Mouse (Mus musculus): ENCODE data around the gene Med12l. TPM values are rescaled to one million over a fixed set of nuclear protein-coding genes. Genes with fewer than 3 reads are reported as not detected.

The Med12l gene
- polyA plus RNA-seq, 1 experiment from 2014 or later, result 6.5 TPM

GRCm38 (mm10) chr3:59278620-59279019 is 273.0 kb downstream of the Med12l start:
- H3K27me3 ChIP-seq (ENCODE audit: control insufficient read depth, insufficient read depth, low read length), result no peaks in the 10 kb centered on the region
- ATAC-seq (ENCODE audit: low FRiP score, low TSS enrichment), result no peak
- H3K4me1 ChIP-seq (ENCODE audit: control insufficient read depth, insufficient read depth, low read length), result no peaks in the 10 kb centered on the region
- no peak overlapping the region for H3K4me2 ChIP-seq (ENCODE audit: low read length)
- H3K4me3 ChIP-seq (replicated peaks; ENCODE audit: low read depth, low read length), result no peak overlapping the region
- H3K27ac ChIP-seq (replicated peaks; ENCODE audit: low read depth, low read length), result no peak overlapping the region
- DNase-seq, result no peak
- H3K9me3 ChIP-seq (ENCODE audit: control insufficient read depth, low read length), result no peaks in the 10 kb centered on the region
- no peak overlapping the region for H3K9ac ChIP-seq (replicated peaks; ENCODE audit: low read length)
- H3K36me3 ChIP-seq (ENCODE audit: control insufficient read depth, insufficient read depth, low read length), result no peaks in the 10 kb centered on the region; the same call in 1 of the 2 replicates

- H3K27me3 ChIP-seq (ENCODE audit: control insufficient read depth, insufficient read depth, low read length), result no peaks in the 10 kb centered on the region
- ATAC-seq (ENCODE audit: low FRiP score, low TSS enrichment), result no peak
- H3K27ac ChIP-seq (replicated peaks; ENCODE audit: low read depth, low read length), result no peak overlapping the region
- DNase-seq, result no peak
- H3K4me1 ChIP-seq (ENCODE audit: control insufficient read depth, insufficient read depth, low read length), result no peaks in the 10 kb centered on the region
- H3K4me3 ChIP-seq (replicated peaks; ENCODE audit: low read depth, low read length), result no peak overlapping the region
- no peak overlapping the region for H3K9ac ChIP-seq (replicated peaks; ENCODE audit: low read length)
- no peaks in the 10 kb centered on the region for H3K36me3 ChIP-seq (ENCODE audit: control insufficient read depth, insufficient read depth, low read length)
- WGBS, result 85% methylated on average over 2 of the region's 2 CpGs
- H3K4me2 ChIP-seq (ENCODE audit: low read length), result no peak overlapping the region
- no peaks in the 10 kb centered on the region for H3K9me3 ChIP-seq (ENCODE audit: control insufficient read depth, low read length)
These were observed 284.9 kb downstream of the Med12l start for GRCm38 (mm10) chr3:59290551-59290950.

- H3K27me3 ChIP-seq (ENCODE audit: control insufficient read depth, insufficient read depth, low read length), result no peaks in the 10 kb centered on the region
- no peaks in the 10 kb centered on the region for H3K36me3 ChIP-seq (ENCODE audit: control insufficient read depth, insufficient read depth, low read length)
- WGBS, result 83% methylated on average over 5 of the region's 5 CpGs
- no peak overlapping the region for H3K9ac ChIP-seq (replicated peaks; ENCODE audit: low read length)
- no peak overlapping the region for H3K27ac ChIP-seq (replicated peaks; ENCODE audit: low read depth, low read length)
- H3K4me1 ChIP-seq (ENCODE audit: control insufficient read depth, insufficient read depth, low read length), result no peaks in the 10 kb centered on the region
- H3K4me2 ChIP-seq (ENCODE audit: low read length), result no peak overlapping the region
- no peak for DNase-seq
- H3K9me3 ChIP-seq (ENCODE audit: control insufficient read depth, low read length), result no peaks in the 10 kb centered on the region
- H3K4me3 ChIP-seq (replicated peaks; ENCODE audit: low read depth, low read length), result no peak overlapping the region
- ATAC-seq (ENCODE audit: low FRiP score, low TSS enrichment), result no peak
These were observed 288.0 kb downstream of the Med12l start for GRCm38 (mm10) chr3:59293437-59294199.

- Histone ChIP-seq H3K27ac (replicated peaks; ENCODE audit: low read depth, low read length) (no peak overlapping the region), H3K9me3 (ENCODE audit: control insufficient read depth, low read length) (no peaks in the 10 kb centered on the region), H3K4me2 (ENCODE audit: low read length) (no peak overlapping the region), H3K4me3 (replicated peaks; ENCODE audit: low read depth, low read length) (no peak overlapping the region), H3K4me1 (ENCODE audit: control insufficient read depth, insufficient read depth, low read length) (no peaks in the 10 kb centered on the region), H3K9ac (replicated peaks; ENCODE audit: low read length) (no peak overlapping the region), H3K27me3 (ENCODE audit: control insufficient read depth, insufficient read depth, low read length) (no peaks in the 10 kb centered on the region), H3K36me3 (ENCODE audit: control insufficient read depth, insufficient read depth, low read length) (no peaks in the 10 kb centered on the region)
- WGBS, result 93% methylated on average over 16 of the region's 16 CpGs
- ATAC-seq (ENCODE audit: low FRiP score, low TSS enrichment) (no peak), DNase-seq (no peak)
These were observed 290.3 kb downstream of the Med12l start for GRCm38 (mm10) chr3:59295699-59296562.

- WGBS, result 95% methylated on average over 5 of the region's 5 CpGs
- DNase-seq (no peak), ATAC-seq (ENCODE audit: low FRiP score, low TSS enrichment) (no peak)
- no peak overlapping the region for H3K9ac ChIP-seq (replicated peaks; ENCODE audit: low read length)
- no peaks in the 10 kb centered on the region for H3K27me3 ChIP-seq (ENCODE audit: control insufficient read depth, insufficient read depth, low read length)
- no peaks in the 10 kb centered on the region for H3K4me1 ChIP-seq (ENCODE audit: control insufficient read depth, insufficient read depth, low read length)
- no peaks in the 10 kb centered on the region for H3K9me3 ChIP-seq (ENCODE audit: control insufficient read depth, low read length)
- no peak overlapping the region for H3K27ac ChIP-seq (replicated peaks; ENCODE audit: low read depth, low read length)
- no peak overlapping the region for H3K4me2 ChIP-seq (ENCODE audit: low read length)
- H3K36me3 ChIP-seq (ENCODE audit: control insufficient read depth, insufficient read depth, low read length), result no peaks in the 10 kb centered on the region
- no peak overlapping the region for H3K4me3 ChIP-seq (replicated peaks; ENCODE audit: low read depth, low read length)
These were observed 291.0 kb downstream of the Med12l start for GRCm38 (mm10) chr3:59296563-59297130.

GRCm38 (mm10) chr3:59297653-59298052 is 292.0 kb downstream of the Med12l start:
- Histone ChIP-seq H3K9me3 (ENCODE audit: control insufficient read depth, low read length) (no peaks in the 10 kb centered on the region), H3K36me3 (ENCODE audit: control insufficient read depth, insufficient read depth, low read length) (no peaks in the 10 kb centered on the region), H3K4me3 (replicated peaks; ENCODE audit: low read depth, low read length) (no peak overlapping the region), H3K9ac (replicated peaks; ENCODE audit: low read length) (no peak overlapping the region), H3K4me1 (ENCODE audit: control insufficient read depth, insufficient read depth, low read length) (no peaks in the 10 kb centered on the region), H3K4me2 (ENCODE audit: low read length) (no peak overlapping the region), H3K27ac (replicated peaks; ENCODE audit: low read depth, low read length) (no peak overlapping the region), H3K27me3 (ENCODE audit: control insufficient read depth, insufficient read depth, low read length) (no peaks in the 10 kb centered on the region)
- no peak; the same call in 1 of the 2 replicates for ATAC-seq (ENCODE audit: low FRiP score, low TSS enrichment)
- WGBS, result 89% methylated on average over 16 of the region's 16 CpGs
- no peak for DNase-seq

GRCm38 (mm10) chr3:59304944-59305343 is 299.3 kb downstream of the Med12l start:
- Histone ChIP-seq H3K27ac (replicated peaks; ENCODE audit: low read depth, low read length) (no peak overlapping the region), H3K4me2 (ENCODE audit: low read length) (no peak overlapping the region), H3K4me1 (ENCODE audit: control insufficient read depth, insufficient read depth, low read length) (no peaks in the 10 kb centered on the region), H3K9ac (replicated peaks; ENCODE audit: low read length) (no peak overlapping the region), H3K9me3 (ENCODE audit: control insufficient read depth, low read length) (no peaks in the 10 kb centered on the region), H3K36me3 (ENCODE audit: control insufficient read depth, insufficient read depth, low read length) (no peaks in the 10 kb centered on the region), H3K27me3 (ENCODE audit: control insufficient read depth, insufficient read depth, low read length) (no peaks in the 10 kb centered on the region), H3K4me3 (replicated peaks; ENCODE audit: low read depth, low read length) (no peak overlapping the region)
- WGBS, result 97% methylated on average over 5 of the region's 5 CpGs
- no peak for DNase-seq
- ATAC-seq (ENCODE audit: low FRiP score, low TSS enrichment), result no peak

- H3K9ac ChIP-seq (replicated peaks; ENCODE audit: low read length), result no peak overlapping the region
- H3K27me3 ChIP-seq (ENCODE audit: control insufficient read depth, insufficient read depth, low read length), result no peaks in the 10 kb centered on the region
- DNase-seq (no peak), ATAC-seq (ENCODE audit: low FRiP score, low TSS enrichment) (no peak)
- WGBS, result 94% methylated on average over 2 of the region's 2 CpGs
- H3K36me3 ChIP-seq (ENCODE audit: control insufficient read depth, insufficient read depth, low read length), result no peaks in the 10 kb centered on the region
- no peaks in the 10 kb centered on the region for H3K9me3 ChIP-seq (ENCODE audit: control insufficient read depth, low read length)
- no peak overlapping the region for H3K27ac ChIP-seq (replicated peaks; ENCODE audit: low read depth, low read length)
- no peak overlapping the region for H3K4me3 ChIP-seq (replicated peaks; ENCODE audit: low read depth, low read length)
- H3K4me2 ChIP-seq (ENCODE audit: low read length), result no peak overlapping the region
- no peaks in the 10 kb centered on the region for H3K4me1 ChIP-seq (ENCODE audit: control insufficient read depth, insufficient read depth, low read length)
These were observed 299.9 kb downstream of the Med12l start for GRCm38 (mm10) chr3:59305518-59305917.
